ENCODE assay signal across 26 mouse cellular contexts in the genomic region with DNA sequence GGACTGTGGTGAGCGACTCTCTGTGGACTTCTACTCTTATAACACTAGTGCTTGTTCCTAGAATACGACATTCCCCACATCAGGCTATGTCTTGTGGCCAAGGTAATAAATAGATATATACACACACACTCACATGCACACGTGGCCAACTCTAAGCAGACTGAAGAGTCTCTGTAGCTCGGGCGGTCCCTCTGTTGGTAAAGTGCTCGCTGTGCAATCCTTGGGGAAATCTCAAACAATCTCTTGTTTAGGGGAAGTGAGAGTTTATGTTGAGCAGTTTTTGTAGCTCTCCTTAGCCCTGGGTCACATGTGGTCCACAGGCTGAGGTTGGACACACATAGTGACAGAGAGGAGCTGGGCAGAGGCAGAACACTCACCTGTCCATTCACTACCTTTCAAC. TPM values are rescaled to one million over a fixed set of nuclear protein-coding genes. Genes with fewer than 3 reads are reported as not detected.
A peak's percentile ranks its signal among the peaks of the same experiment; 100 is the strongest.
DNase-seq lines count a peak whose midpoint lies in the region; ATAC-seq and TF ChIP-seq lines count a peak whose summit lies in the region.
"Had no signal": no experiment of that assay in that cellular context is flagged by ENCODE, and none has a peak within 500 bp of the region (broad histone marks: within the 10 kb centered on the region; RNA-seq: fewer than 3 reads in every experiment).

No protein-coding gene starts in this region.

- intact Hi-C loops in left cerebral cortex, adult 2 months (cut with DNase I), result loop anchor here (5.0 to 10.0 kb wide), 2 partner anchors 76 to 158 kb away; no protein-coding TSS in a partner anchor
- intact Hi-C loops in left cerebral cortex, postnatal 25 days (cut with DNase I), result loop anchor here (10.0 kb wide), 1 partner anchor 158 kb away; no protein-coding TSS in a partner anchor
- intact Hi-C loops in heart, postnatal 36 days (cut with DNase I), result no loop called here

- H3K79me2 ChIP-seq in CH12.LX (replicated peaks; ENCODE audit: control insufficient read depth, extremely low read depth, insufficient read depth, poor library complexity, severe bottlenecking), result no peaks in the 10 kb centered on the region

- no peaks in the 10 kb centered on the region for H3K36me3 ChIP-seq in CH12.LX (replicated peaks in 1 of 2; ENCODE audit: control insufficient read depth in 1 of 2, insufficient read depth in 1 of 2, low read length in 1 of 2)
- H3K36me3 ChIP-seq: heart, embryonic 12.5 days; limb, embryonic 13.5 days; liver, embryonic 12.5 days; midbrain, embryonic 12.5 days had no signal

- TF ChIP-seq POLR2A in CH12.LX (IDR thresholded peaks at IDR 0.05; ENCODE audit: low read depth, low read length), result no peak

- peak; percentile 28 for TF ChIP-seq RAD21 in CH12.LX (IDR thresholded peaks at IDR 0.05; ENCODE audit: low read depth, low read length)

- ATAC-seq in megakaryocyte progenitor cell, adult 5-6 weeks (replicated peaks; ENCODE audit: poor library complexity), result peak; percentile 33; the same call in 1 of the 2 replicates
- ATAC-seq: CD4-positive, CD25-positive, alpha-beta regulatory T cell, adult 4 months; forebrain, embryonic 14.5 days; liver, embryonic 12.5 days; Patski had no signal

- DNase-seq in left cerebral cortex, adult 2 months (ENCODE audit: extremely low spot score in 1 of 2, low spot score in 2 of 2), result no peak
- DNase-seq in left cerebral cortex, postnatal 25 days (ENCODE audit: low spot score in 2 of 2), result no peak
- DNase-seq in A20 (ENCODE audit: low read depth, low spot score), result peak; percentile 39
- peak; percentile 40 for DNase-seq in CH12.LX (ENCODE audit: extremely low read depth)
- DNase-seq in adrenal gland, postnatal 36 days, result no peak
- no peak for DNase-seq in heart, postnatal 36 days
- DNase-seq: adrenal gland, adult 2 months; cerebellum, adult 2 months; cerebellum, postnatal 36 days; gastrocnemius, postnatal 14 days; heart, adult 18-20 months; heart, postnatal 10 days; kidney, adult 2 months; kidney, postnatal 14 days; layer of hippocampus, postnatal 36 days; lung, adult 18-20 months; lung, postnatal 4 days; thymus, postnatal 14 days had no signal

- peaks cover 0 to 21% of the 10 kb centered on the region in 2 experiments; a peak in 2 of 4 replicates for H3K4me1 ChIP-seq in CH12.LX (ENCODE audit: control insufficient read depth in 1 of 2, insufficient read depth in 2 of 2)
- H3K4me1 ChIP-seq: heart, embryonic 12.5 days; liver, embryonic 12.5 days; midbrain, embryonic 12.5 days had no signal

- H3K4me3 ChIP-seq in left cerebral cortex, adult 2 months, result no peak overlapping the region
- no peak overlapping the region for H3K4me3 ChIP-seq in CH12.LX (replicated peaks in 1 of 3; ENCODE audit: low read depth in 2 of 3, low read length in 2 of 3, poor library complexity in 1 of 3)
- H3K4me3 ChIP-seq: heart, embryonic 12.5 days; limb, embryonic 13.5 days; liver, embryonic 12.5 days; midbrain, embryonic 12.5 days had no signal

- in situ Hi-C loops in CH12.LX (cut with MboI; ENCODE audit: low pct_ligation_motif_present, low pct_unique_long_range_greater_than_20kb, low sequenced_read_pairs), result loop anchor here (10.0 kb wide), 2 partner anchors 58 to 338 kb away; partner anchors contain the start of gene Ptpn4

- no peak for TF ChIP-seq EP300 in CH12.LX (IDR thresholded peaks at IDR 0.05; ENCODE audit: low read length)

- dilution Hi-C loops in CH12.LX (cut with MboI; ENCODE audit: extremely low pct_ligation_motif_present, extremely low pct_unique_long_range_greater_than_20kb, low sequenced_read_pairs), result no loop called here

- no peaks in the 10 kb centered on the region for H3K27me3 ChIP-seq in CH12.LX (replicated peaks)
- H3K27me3 ChIP-seq: heart, embryonic 12.5 days; limb, embryonic 13.5 days; liver, embryonic 12.5 days; midbrain, embryonic 12.5 days; Patski had no signal

- peak; percentile 17; the same call in 1 of the 2 replicates for TF ChIP-seq CTCF in left cerebral cortex, adult 2 months (IDR thresholded peaks at IDR 0.05)
- peak in 1 of 2 experiments; percentile 38; a peak in 2 of 4 replicates for TF ChIP-seq CTCF in CH12.LX (conservative IDR thresholded peaks at IDR 0.05 in 1 of 2, IDR thresholded peaks at IDR 0.05 in 1 of 2; ENCODE audit: low read depth in 2 of 2, low read length in 2 of 2)

- H3K9me3 ChIP-seq in CH12.LX (replicated peaks; ENCODE audit: low read length), result no peaks in the 10 kb centered on the region
- H3K9me3 ChIP-seq: heart, embryonic 12.5 days; limb, embryonic 13.5 days; liver, embryonic 12.5 days; midbrain, embryonic 12.5 days had no signal

- H3K9ac ChIP-seq in CH12.LX (ENCODE audit: insufficient read depth, low read depth), result no peak overlapping the region
- H3K9ac ChIP-seq: heart, embryonic 12.5 days; limb, embryonic 13.5 days; liver, embryonic 12.5 days; midbrain, embryonic 12.5 days had no signal

- no peak overlapping the region for H3K4me2 ChIP-seq in CH12.LX (ENCODE audit: insufficient read depth, low read depth, poor library complexity, severe bottlenecking)
- H3K4me2 ChIP-seq: heart, embryonic 12.5 days; limb, embryonic 13.5 days; liver, embryonic 12.5 days; midbrain, embryonic 12.5 days had no signal

- H3K27ac ChIP-seq in left cerebral cortex, adult 2 months, result no peak overlapping the region
- H3K27ac ChIP-seq in CH12.LX (ENCODE audit: insufficient read depth, low read depth), result no peak overlapping the region
- H3K27ac ChIP-seq: limb, embryonic 13.5 days; liver, embryonic 12.5 days; midbrain, embryonic 12.5 days had no signal

TF ChIP-seq in CH12.LX, 34 proteins besides CTCF, POLR2A, EP300 and RAD21:
- TF ChIP-seq ZNF384 (IDR thresholded peaks at IDR 0.05; ENCODE audit: low read depth, low read length), result no peak
- TF ChIP-seq SMC3 (IDR thresholded peaks at IDR 0.05; ENCODE audit: low read depth, low read length), result peak; percentile 31
- TF ChIP-seq BHLHE40 (IDR thresholded peaks at IDR 0.05; ENCODE audit: low read depth, low read length), result 0 out of 2 replicates have a peak, but pooled peaks have one; percentile 11
- TF ChIP-seq IRF4 (IDR thresholded peaks at IDR 0.05; ENCODE audit: low read depth, low read length), result peak; percentile 48; the same call in 1 of the 2 replicates
- no peak for TF ChIP-seq HCFC1 (IDR thresholded peaks at IDR 0.05; ENCODE audit: low read depth, low read length)

RNA-seq across cellular contexts. Expression of gene Tmem177, which starts 20.1 kb away (rescaled TPM):
- 1 to 10 TPM; 7.7 to 8.1 TPM for total RNA-seq in left cerebral cortex, adult 2 months (2021)
- total RNA-seq in left cerebral cortex, postnatal 25 days (2021), result 1 to 10 TPM; 8.0 to 8.3 TPM
- total RNA-seq in CH12.LX (2012; rRNA removed), result 8.4 TPM in 2 replicates
- total RNA-seq in CH12.LX (2014; rRNA removed), result 6.8 and 7.2 TPM in 2 replicates
- polyA plus RNA-seq in CH12.LX (2012; ENCODE audit: insufficient read length, low read depth), result 5.9 and 7.0 TPM in 2 replicates
- total RNA-seq in megakaryocyte progenitor cell, adult 5-6 weeks (2015), result 3.8 and 4.0 TPM in 2 replicates
- total RNA-seq in megakaryocyte progenitor cell, adult 5-6 weeks (2017), result 2.0 and 4.7 TPM in 2 replicates
- 1 to 10 TPM; 7.2 to 7.4 TPM for total RNA-seq in adrenal gland, postnatal 36 days (2021)
- 1 to 10 TPM; 9.6 to 10.0 TPM for total RNA-seq in heart, postnatal 36 days (2021)

RNA-seq across cellular contexts. Expression of gene Ptpn4, which starts 55.5 kb away (rescaled TPM):
- 10 to 100 TPM; 86.6 to 93.4 TPM for total RNA-seq in left cerebral cortex, adult 2 months (2021)
- 10 to 100 TPM; 93.7 to 94.6 TPM for total RNA-seq in left cerebral cortex, postnatal 25 days (2021)
- total RNA-seq in CH12.LX (2012; rRNA removed) (8.5 and 10.6 TPM in 2 replicates), CH12.LX (2014; rRNA removed) (14.1 and 15.0 TPM in 2 replicates)
- 7.8 and 8.5 TPM in 2 replicates for polyA plus RNA-seq in CH12.LX (2012; ENCODE audit: insufficient read length, low read depth)
- total RNA-seq in megakaryocyte progenitor cell, adult 5-6 weeks (2015), result 18.8 and 21.3 TPM in 2 replicates
- 8.1 and 9.5 TPM in 2 replicates for total RNA-seq in megakaryocyte progenitor cell, adult 5-6 weeks (2017)
- 10 to 100 TPM; 30.2 to 38.0 TPM for total RNA-seq in adrenal gland, postnatal 36 days (2021)
- 10 to 100 TPM; 30.6 to 31.2 TPM for total RNA-seq in heart, postnatal 36 days (2021)

Comparison
In these comparisons a context has a peak if more than half of its experiments do, and no peak if none do; other contexts are left out.
1. DNase-seq: peak in A20 (single experiment) and CH12.LX (single experiment); none in left cerebral cortex, adult 2 months (0 of 2), left cerebral cortex, postnatal 25 days (0 of 2), adrenal gland, postnatal 36 days (0 of 2) and heart, postnatal 36 days (0 of 2).